Mouse (Mus musculus) midbrain, postnatal 0 days (tissue): ENCODE results near the gene Prdm16. TPM values are rescaled to one million over a fixed set of nuclear protein-coding genes. Genes with fewer than 3 reads are reported as not detected.

Experiments
- ATAC-seq: fragments of 200-750 bp; cut with Nextera tagmentation; 2 replicates; pipeline ENCODE4 v1.8.0; 2017; ENCODE audit warnings: moderate number of reproducible peaks, mild to moderate bottlenecking, moderate TSS enrichment, moderate library complexity; ENCODE audit not compliant: low FRiP score
- DNase-seq: peaks from one replicate; pipeline ENCODE4 v3.0.0-alpha.2; 2015; ENCODE audit warnings: low spot score
- H3K27ac ChIP-seq: fragments of 300-500 bp; sonication (generic); 2 replicates; pipeline ENCODE4 v1.5.1; 2014; ENCODE audit warnings: low read depth, mild to moderate bottlenecking, low read length, mixed read lengths
- H3K27me3 ChIP-seq: fragments of 300-500 bp; sonication (generic); 2 replicates; pipeline ENCODE4 v1.6.1; 2014; ENCODE audit warnings: low read length, control low read depth, mixed read lengths; ENCODE audit not compliant: insufficient read depth
- H3K36me3 ChIP-seq: fragments of 300-500 bp; sonication (generic); 2 replicates; pipeline ENCODE4 v1.6.1; 2014; ENCODE audit warnings: low read length, control low read depth, mixed read lengths; ENCODE audit not compliant: insufficient read depth
- H3K4me1 ChIP-seq: fragments of 300-500 bp; sonication (generic); 2 replicates; pipeline ENCODE4 v1.6.1; 2014; ENCODE audit warnings: mild to moderate bottlenecking, control low read depth, antibody characterized with exemption, low read length, mixed read lengths; ENCODE audit not compliant: insufficient read depth
- H3K4me2 ChIP-seq: fragments of 300-500 bp; sonication (generic); 2 replicates; pipeline ENCODE4 v1.6.1; 2014; ENCODE audit warnings: low read depth, mild to moderate bottlenecking, low read length, mixed read lengths; ENCODE audit not compliant: poor library complexity, severe bottlenecking
- H3K4me3 ChIP-seq: fragments of 300-500 bp; sonication (generic); 2 replicates; pipeline ENCODE4 v1.5.1; 2014; ENCODE audit warnings: low read depth, mild to moderate bottlenecking, low read length, moderate library complexity
- H3K9ac ChIP-seq: fragments of 300-500 bp; sonication (generic); replicated peaks from 2 replicates; pipeline ENCODE4 v1.6.1; 2014; ENCODE audit warnings: mild to moderate bottlenecking, low read length, moderate library complexity, mixed read lengths; ENCODE audit not compliant: poor library complexity, severe bottlenecking
- H3K9me3 ChIP-seq: fragments of 300-500 bp; sonication (generic); 2 replicates; pipeline ENCODE4 v1.6.1; 2016; ENCODE audit warnings: low read length, control low read depth
- CTCF ChIP-seq: IDR thresholded peaks from 2 replicates; pipeline ENCODE4 v1.5.1; 2016; ENCODE audit warnings: antibody characterized with exemption, mild to moderate bottlenecking
- WGBS: fragments of 180-500 bp; shearing (Covaris S2); extraction: QIAGEN DNeasy Blood & Tissue Kit; methylation state at CpG from one replicate; pipeline ENCODE4 v1.1.7; 2014; 5-methylcytosine and 5-hydroxymethylcytosine counted together
- polyA plus RNA-seq: library from polyadenylated mRNA; unstranded; fragments of >200 nt; fragmentation: Nextera tagmentation; extraction: Ambion mirVana; gene quantifications from 2 replicates; pipeline ENCODE4 v1.2.1, GENCODE M21; 2015
- total RNA-seq: library from RNA; depleted of rRNA; stranded (reverse); fragments of >200 nt; gene quantifications from 2 replicates; pipeline ENCODE4 v1.2.3, GENCODE M21; 2014

Prdm16 gene
- total and polyA plus RNA-seq, 2 experiments from 2014 or later: 9.3 to 10.7 TPM

- Histone ChIP-seq H3K4me2 (no peak overlapping the region), H3K27ac (no peak overlapping the region), H3K36me3 (no peaks in the 10 kb centered on the region), H3K9me3 (no peaks in the 10 kb centered on the region), H3K4me1 (no peaks in the 10 kb centered on the region), H3K9ac (no peak overlapping the region), H3K27me3 (no peaks in the 10 kb centered on the region), H3K4me3 (no peak overlapping the region)
- 85% methylated on average over 13 of the region's 13 CpGs for WGBS
- ATAC-seq (no peak), DNase-seq (no peak)
- TF ChIP-seq CTCF: no peak
Observed at GRCm38 (mm10) chr4:154371542-154372247, 265.0 kb downstream of the Prdm16 start.

GRCm38 (mm10) chr4:154370841-154371240 is 265.8 kb downstream of the Prdm16 start:
- DNase-seq (no peak), ATAC-seq (no peak)
- Histone ChIP-seq H3K4me2 (no peak overlapping the region), H3K27me3 (no peaks in the 10 kb centered on the region), H3K27ac (no peak overlapping the region), H3K36me3 (no peaks in the 10 kb centered on the region), H3K9ac (no peak overlapping the region), H3K4me3 (no peak overlapping the region), H3K9me3 (no peaks in the 10 kb centered on the region), H3K4me1 (no peaks in the 10 kb centered on the region)
- no peak for TF ChIP-seq CTCF
- WGBS: 77% methylated on average over 8 of the region's 8 CpGs

- H3K9ac ChIP-seq: no peak overlapping the region
- no peak for TF ChIP-seq CTCF
- no peaks in the 10 kb centered on the region for H3K27me3 ChIP-seq
- ATAC-seq: no peak
- H3K27ac ChIP-seq: no peak overlapping the region
- no peaks in the 10 kb centered on the region for H3K9me3 ChIP-seq
- H3K36me3 ChIP-seq: no peaks in the 10 kb centered on the region
- no peak overlapping the region for H3K4me3 ChIP-seq
- H3K4me1 ChIP-seq: no peaks in the 10 kb centered on the region
- DNase-seq: no peak
- WGBS: 86% methylated on average over 5 of the region's 5 CpGs
- H3K4me2 ChIP-seq: no peak overlapping the region
Observed at GRCm38 (mm10) chr4:154369089-154369488, 267.6 kb downstream of the Prdm16 start.

GRCm38 (mm10) chr4:154366836-154367235 is 269.8 kb downstream of the Prdm16 start:
- Histone ChIP-seq H3K27ac (no peak overlapping the region), H3K4me3 (no peak overlapping the region), H3K27me3 (no peaks in the 10 kb centered on the region), H3K9me3 (no peaks in the 10 kb centered on the region), H3K4me2 (no peak overlapping the region), H3K9ac (no peak overlapping the region), H3K4me1 (peaks cover 4% of the 10 kb centered on the region; the same call in 1 of the 2 replicates), H3K36me3 (no peaks in the 10 kb centered on the region)
- ATAC-seq: no peak
- 84% methylated on average over 6 of the region's 6 CpGs for WGBS
- no peak for DNase-seq
- no peak; the same call in 1 of the 2 replicates for TF ChIP-seq CTCF

GRCm38 (mm10) chr4:154364752-154365151 is 271.9 kb downstream of the Prdm16 start:
- WGBS: 88% methylated on average over 2 of the region's 2 CpGs
- no peak overlapping the region for H3K9ac ChIP-seq

GRCm38 (mm10) chr4:154360850-154361249 is 275.8 kb downstream of the Prdm16 start:
- no peaks in the 10 kb centered on the region; the same call in 1 of the 2 replicates for H3K27me3 ChIP-seq
- H3K9ac ChIP-seq: no peak overlapping the region
- no peak for TF ChIP-seq CTCF
- H3K9me3 ChIP-seq: no peaks in the 10 kb centered on the region
- no peaks in the 10 kb centered on the region for H3K36me3 ChIP-seq
- 62% methylated on average over 3 of the region's 3 CpGs for WGBS
- DNase-seq (no peak), ATAC-seq (no peak)
- H3K27ac ChIP-seq: no peak overlapping the region
- H3K4me1 ChIP-seq: peaks cover 4% of the 10 kb centered on the region
- H3K4me3 ChIP-seq: no peak overlapping the region
- no peak overlapping the region for H3K4me2 ChIP-seq

More at GRCm38 (mm10) chr4:154364752-154365151, 271.9 kb downstream of the Prdm16 start:
- Histone ChIP-seq H3K9me3 (no peaks in the 10 kb centered on the region), H3K27me3 (no peaks in the 10 kb centered on the region), H3K4me3 (no peak overlapping the region), H3K4me1 (peaks cover 4% of the 10 kb centered on the region; the same call in 1 of the 2 replicates), H3K4me2 (no peak overlapping the region), H3K36me3 (no peaks in the 10 kb centered on the region), H3K27ac (no peak overlapping the region)
- DNase-seq: no peak
- TF ChIP-seq CTCF: no peak
- ATAC-seq: no peak
